Mouse (Mus musculus): ENCODE results near the gene Mxra8. TPM values are rescaled to one million over a fixed set of nuclear protein-coding genes. Genes with fewer than 3 reads are reported as not detected.

Mxra8 gene
- polyA plus RNA-seq, 1 experiment from 2014 or later: 38.5 TPM

GRCm38 (mm10) chr4:155831205-155831766 lies 8.2 kb upstream of the Mxra8 start, which contains the start of gene Aurkaip1:
TSS of gene Aurkaip1 (plus strand) at chr4:155831272.
- DNase-seq (ENCODE audit: low spot score) (peak; percentile 97), ATAC-seq (ENCODE audit: insufficient read depth, low FRiP score, low TSS enrichment) (peak; percentile 92)
- Histone ChIP-seq H3K4me2 (ENCODE audit: low read depth) (peak within 1 kb of the TSS; percentile 99), H3K4me3 (ENCODE audit: low read depth, low read length) (peak within 1 kb of the TSS; percentile 70), H3K9ac (ENCODE audit: low read length) (peak within 1 kb of the TSS; percentile 70), H3K36me3 (ENCODE audit: control insufficient read depth, insufficient read depth, low read length) (no peaks in the 10 kb centered on the region), H3K4me1 (ENCODE audit: control insufficient read depth, insufficient read depth, low read length) (peaks cover 7% of the 10 kb centered on the region), H3K27me3 (ENCODE audit: control insufficient read depth, insufficient read depth, low read length) (no peaks in the 10 kb centered on the region), H3K27ac (ENCODE audit: low read depth, low read length) (peak within 1 kb of the TSS; percentile 67), H3K9me3 (ENCODE audit: control insufficient read depth, low read length) (no peaks in the 10 kb centered on the region)
- under 1% methylated on average over 49 of the region's 49 CpGs for WGBS

- no peaks in the 10 kb centered on the region for H3K9me3 ChIP-seq (ENCODE audit: control insufficient read depth, low read length)
- peak overlapping the region; percentile 70 for H3K9ac ChIP-seq (ENCODE audit: low read length)
- peak; percentile 28 for ATAC-seq (ENCODE audit: insufficient read depth, low FRiP score, low TSS enrichment)
- H3K4me3 ChIP-seq (ENCODE audit: low read depth, low read length): peak overlapping the region; percentile 70
- 1% methylated on average over 25 of the region's 25 CpGs for WGBS
- H3K36me3 ChIP-seq (ENCODE audit: control insufficient read depth, insufficient read depth, low read length): no peaks in the 10 kb centered on the region
- peaks cover 7% of the 10 kb centered on the region for H3K4me1 ChIP-seq (ENCODE audit: control insufficient read depth, insufficient read depth, low read length)
- H3K27ac ChIP-seq (ENCODE audit: low read depth, low read length): no peak overlapping the region; the same call in 1 of the 2 replicates
- no peak for DNase-seq (ENCODE audit: low spot score)
- H3K27me3 ChIP-seq (ENCODE audit: control insufficient read depth, insufficient read depth, low read length): no peaks in the 10 kb centered on the region
- H3K4me2 ChIP-seq (ENCODE audit: low read depth): peak overlapping the region; percentile 99
Measured at GRCm38 (mm10) chr4:155831831-155832230, 7.6 kb upstream of the Mxra8 start.

- Histone ChIP-seq H3K36me3 (ENCODE audit: control insufficient read depth, insufficient read depth, low read length) (no peaks in the 10 kb centered on the region), H3K27ac (ENCODE audit: low read depth, low read length) (no peak overlapping the region), H3K9ac (ENCODE audit: low read length) (peak overlapping the region; percentile 70), H3K4me1 (ENCODE audit: control insufficient read depth, insufficient read depth, low read length) (peaks cover 7% of the 10 kb centered on the region), H3K27me3 (ENCODE audit: control insufficient read depth, insufficient read depth, low read length) (no peaks in the 10 kb centered on the region), H3K4me3 (ENCODE audit: low read depth, low read length) (peak overlapping the region; percentile 70), H3K4me2 (ENCODE audit: low read depth) (peak overlapping the region; percentile 99), H3K9me3 (ENCODE audit: control insufficient read depth, low read length) (no peaks in the 10 kb centered on the region)
- WGBS: 56% methylated on average over 10 of the region's 10 CpGs
- ATAC-seq (ENCODE audit: insufficient read depth, low FRiP score, low TSS enrichment) (no peak), DNase-seq (ENCODE audit: low spot score) (no peak)
Measured at GRCm38 (mm10) chr4:155832321-155832720, 7.2 kb upstream of the Mxra8 start.

GRCm38 (mm10) chr4:155833234-155833633 lies 6.2 kb upstream of the Mxra8 start:
- DNase-seq (ENCODE audit: low spot score) (no peak), ATAC-seq (ENCODE audit: insufficient read depth, low FRiP score, low TSS enrichment) (no peak)
- 87% methylated on average over 4 of the region's 4 CpGs for WGBS
- no peaks in the 10 kb centered on the region for H3K27me3 ChIP-seq (ENCODE audit: control insufficient read depth, insufficient read depth, low read length)
- H3K4me3 ChIP-seq (ENCODE audit: low read depth, low read length): no peak overlapping the region
- H3K4me2 ChIP-seq (ENCODE audit: low read depth): no peak overlapping the region
- no peak overlapping the region for H3K27ac ChIP-seq (ENCODE audit: low read depth, low read length)
- peaks cover 7% of the 10 kb centered on the region for H3K4me1 ChIP-seq (ENCODE audit: control insufficient read depth, insufficient read depth, low read length)
- H3K9me3 ChIP-seq (ENCODE audit: control insufficient read depth, low read length): no peaks in the 10 kb centered on the region
- H3K9ac ChIP-seq (ENCODE audit: low read length): no peak overlapping the region
- H3K36me3 ChIP-seq (ENCODE audit: control insufficient read depth, insufficient read depth, low read length): no peaks in the 10 kb centered on the region

GRCm38 (mm10) chr4:155833836-155834235 lies 5.6 kb upstream of the Mxra8 start:
- Histone ChIP-seq H3K4me3 (ENCODE audit: low read depth, low read length) (no peak overlapping the region), H3K27ac (ENCODE audit: low read depth, low read length) (peak overlapping the region; percentile 30; the same call in 1 of the 2 replicates), H3K36me3 (ENCODE audit: control insufficient read depth, insufficient read depth, low read length) (no peaks in the 10 kb centered on the region), H3K9me3 (ENCODE audit: control insufficient read depth, low read length) (no peaks in the 10 kb centered on the region), H3K4me2 (ENCODE audit: low read depth) (no peak overlapping the region), H3K4me1 (ENCODE audit: control insufficient read depth, insufficient read depth, low read length) (peaks cover 7% of the 10 kb centered on the region), H3K27me3 (ENCODE audit: control insufficient read depth, insufficient read depth, low read length) (no peaks in the 10 kb centered on the region), H3K9ac (ENCODE audit: low read length) (no peak overlapping the region)
- ATAC-seq (ENCODE audit: insufficient read depth, low FRiP score, low TSS enrichment) (peak; percentile 25; the same call in 1 of the 2 replicates), DNase-seq (ENCODE audit: low spot score) (peak; percentile 67)
- WGBS: 47% methylated on average over 2 of the region's 2 CpGs

- 87% methylated on average over 11 of the region's 11 CpGs for WGBS
Measured at GRCm38 (mm10) chr4:155837404-155838010, 2.0 kb upstream of the Mxra8 start.

GRCm38 (mm10) chr4:155838187-155839153 lies 1.0 kb upstream of the Mxra8 start:
- H3K9ac ChIP-seq (ENCODE audit: low read length): no peak overlapping the region
- H3K36me3 ChIP-seq (ENCODE audit: control insufficient read depth, insufficient read depth, low read length): no peaks in the 10 kb centered on the region
- DNase-seq (ENCODE audit: low spot score) (no peak), ATAC-seq (ENCODE audit: insufficient read depth, low FRiP score, low TSS enrichment) (no peak)
- H3K9me3 ChIP-seq (ENCODE audit: control insufficient read depth, low read length): no peaks in the 10 kb centered on the region
- H3K4me2 ChIP-seq (ENCODE audit: low read depth): no peak overlapping the region
- no peak overlapping the region for H3K4me3 ChIP-seq (ENCODE audit: low read depth, low read length)
- peaks cover 23% of the 10 kb centered on the region for H3K4me1 ChIP-seq (ENCODE audit: control insufficient read depth, insufficient read depth, low read length)
- WGBS: 54% methylated on average over 8 of the region's 8 CpGs
- no peak overlapping the region for H3K27ac ChIP-seq (ENCODE audit: low read depth, low read length)
- peaks cover 7% of the 10 kb centered on the region for H3K27me3 ChIP-seq (ENCODE audit: control insufficient read depth, insufficient read depth, low read length)

More at GRCm38 (mm10) chr4:155837404-155838010, 2.0 kb upstream of the Mxra8 start:
- DNase-seq (ENCODE audit: low spot score) (no peak), ATAC-seq (ENCODE audit: insufficient read depth, low FRiP score, low TSS enrichment) (no peak)
- peaks cover 7% of the 10 kb centered on the region for H3K27me3 ChIP-seq (ENCODE audit: control insufficient read depth, insufficient read depth, low read length)
- H3K9ac ChIP-seq (ENCODE audit: low read length): no peak overlapping the region
- H3K9me3 ChIP-seq (ENCODE audit: control insufficient read depth, low read length): no peaks in the 10 kb centered on the region
- H3K36me3 ChIP-seq (ENCODE audit: control insufficient read depth, insufficient read depth, low read length): no peaks in the 10 kb centered on the region
- H3K4me2 ChIP-seq (ENCODE audit: low read depth): no peak overlapping the region
- no peak overlapping the region for H3K4me3 ChIP-seq (ENCODE audit: low read depth, low read length)
- H3K4me1 ChIP-seq (ENCODE audit: control insufficient read depth, insufficient read depth, low read length): peaks cover 25% of the 10 kb centered on the region
- H3K27ac ChIP-seq (ENCODE audit: low read depth, low read length): no peak overlapping the region

- DNase-seq (ENCODE audit: low spot score) (no peak), ATAC-seq (ENCODE audit: insufficient read depth, low FRiP score, low TSS enrichment) (0 out of 2 replicates have a peak, but pooled peaks have one; percentile 8)
- WGBS: 6% methylated on average over 8 of the region's 8 CpGs
- no peak overlapping the region for H3K27ac ChIP-seq (ENCODE audit: low read depth, low read length)
- peaks cover 7% of the 10 kb centered on the region for H3K27me3 ChIP-seq (ENCODE audit: control insufficient read depth, insufficient read depth, low read length)
- H3K4me1 ChIP-seq (ENCODE audit: control insufficient read depth, insufficient read depth, low read length): peaks cover 23% of the 10 kb centered on the region
- H3K4me2 ChIP-seq (ENCODE audit: low read depth): peak overlapping the region; percentile 57
- H3K9me3 ChIP-seq (ENCODE audit: control insufficient read depth, low read length): no peaks in the 10 kb centered on the region
- H3K4me3 ChIP-seq (ENCODE audit: low read depth, low read length): peak overlapping the region; percentile 40
- peaks cover 2% of the 10 kb centered on the region; the same call in 1 of the 2 replicates for H3K36me3 ChIP-seq (ENCODE audit: control insufficient read depth, insufficient read depth, low read length)
- H3K9ac ChIP-seq (ENCODE audit: low read length): peak overlapping the region; percentile 46
Measured at GRCm38 (mm10) chr4:155840076-155841002, 859 bp downstream of the Mxra8 start.

All from neural tube, embryonic 11.5 days (tissue).